Mouse (Mus musculus) kidney, postnatal 0 days (tissue): ENCODE measurements around the gene Rassf3. TPM values are rescaled to one million over a fixed set of nuclear protein-coding genes. Genes with fewer than 3 reads are reported as not detected.
A peak's percentile ranks its signal among the peaks of the same experiment; 100 is the strongest.

Source experiments
- ATAC-seq: fragments of 200-750 bp; cut with Nextera tagmentation; replicated peaks from 2 replicates; pipeline ENCODE4 v1.8.0; 2017; ENCODE audit warnings: low read depth, moderate number of reproducible peaks, moderate TSS enrichment, moderate library complexity; ENCODE audit not compliant: low FRiP score
- DNase-seq: peaks from one replicate; pipeline ENCODE4 v3.0.0-alpha.2; 2016; ENCODE audit warnings: low spot score
- H3K27ac ChIP-seq: fragments of 300-500 bp; sonication (generic); 2 replicates; pipeline ENCODE4 v1.5.1; 2014; ENCODE audit warnings: mild to moderate bottlenecking
- H3K27me3 ChIP-seq: fragments of 300-500 bp; sonication (generic); 2 replicates; pipeline ENCODE4 v1.6.1; 2014; ENCODE audit warnings: low read length, mixed read lengths; ENCODE audit not compliant: insufficient read depth
- H3K36me3 ChIP-seq: fragments of 300-500 bp; sonication (generic); 2 replicates; pipeline ENCODE4 v1.6.1; 2014; ENCODE audit warnings: low read length, mixed read lengths; ENCODE audit not compliant: insufficient read depth
- H3K4me1 ChIP-seq: fragments of 300-500 bp; sonication (generic); replicated peaks from 2 replicates; pipeline ENCODE4 v1.6.1; 2014; ENCODE audit warnings: antibody characterized with exemption, low read length, mixed read lengths; ENCODE audit not compliant: insufficient read depth
- H3K4me2 ChIP-seq: fragments of 300-500 bp; sonication (generic); 2 replicates; pipeline ENCODE4 v1.6.1; 2014; ENCODE audit warnings: mild to moderate bottlenecking, low read length, moderate library complexity, mixed read lengths
- H3K4me3 ChIP-seq: fragments of 300-500 bp; sonication (generic); replicated peaks from 2 replicates; pipeline ENCODE4 v1.5.1; 2014; ENCODE audit warnings: low read depth, low read length
- H3K9ac ChIP-seq: fragments of 300-500 bp; sonication (generic); 2 replicates; pipeline ENCODE4 v1.6.1; 2014; ENCODE audit warnings: low read depth, low read length
- H3K9me3 ChIP-seq: fragments of 300-500 bp; sonication (generic); replicated peaks from 2 replicates; pipeline ENCODE4 v1.6.1; 2016; ENCODE audit warnings: low read length, inconsistent platforms, mixed read lengths
- CTCF ChIP-seq: IDR thresholded peaks from 2 replicates; pipeline ENCODE4 v1.5.1; 2016; ENCODE audit warnings: antibody characterized with exemption, low read depth, mild to moderate bottlenecking, moderate library complexity
- WGBS: fragments of 180-500 bp; shearing (Covaris S2); extraction: QIAGEN DNeasy Blood & Tissue Kit; methylation state at CpG from one replicate; pipeline ENCODE4 v1.1.7; 2014; 5-methylcytosine and 5-hydroxymethylcytosine counted together
- polyA plus RNA-seq: library from polyadenylated mRNA; unstranded; fragments of >200 nt; fragmentation: Nextera tagmentation; extraction: Ambion mirVana; gene quantifications from 2 replicates; pipeline ENCODE4 v1.2.1, GENCODE M21; 2015

The Rassf3 gene
- polyA plus RNA-seq, 1 experiment from 2014 or later: 11.9 TPM

DNA sequence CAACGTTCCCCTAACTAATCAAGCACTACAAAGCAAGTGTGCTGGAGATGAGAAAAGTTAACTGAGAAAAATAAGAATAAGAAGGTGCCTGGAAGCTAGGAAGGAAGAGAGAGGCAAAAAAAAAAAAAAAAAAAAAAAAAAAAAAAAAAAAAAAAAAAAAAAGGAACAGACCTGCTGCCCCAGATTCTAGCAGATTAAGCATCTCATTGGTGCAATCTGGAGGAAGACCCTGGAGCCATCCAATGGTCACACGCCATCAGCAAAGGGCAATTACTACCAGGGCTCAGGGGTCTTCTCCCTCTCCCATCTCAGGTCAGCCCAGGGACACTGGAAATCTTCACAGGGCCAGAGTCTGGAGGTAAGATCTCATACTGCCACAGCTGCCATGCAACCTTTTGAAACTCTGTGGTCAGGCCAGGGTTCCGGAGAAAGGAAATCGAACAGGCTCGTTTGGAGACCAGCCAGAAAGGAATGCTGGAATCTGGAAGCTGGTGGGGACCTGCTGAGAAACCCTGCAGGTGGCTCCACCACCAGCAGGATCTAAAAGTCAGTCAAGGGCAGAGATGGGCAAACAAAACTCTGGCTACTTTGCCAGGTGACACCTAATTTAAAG, 49.6 kb downstream of the Rassf3 start:
- 20% methylated on average over 5 of the region's 5 CpGs for WGBS
- Histone ChIP-seq H3K4me2 (no peak overlapping the region), H3K9ac (no peak overlapping the region), H3K9me3 (no peaks in the 10 kb centered on the region), H3K27me3 (no peaks in the 10 kb centered on the region), H3K36me3 (no peaks in the 10 kb centered on the region), H3K4me1 (peaks cover 55% of the 10 kb centered on the region), H3K27ac (peak overlapping the region; percentile 70), H3K4me3 (no peak overlapping the region)
- DNase-seq: peak; percentile 63
- ATAC-seq: no peak
- TF ChIP-seq CTCF: no peak; the same call in 1 of the 2 replicates

DNA sequence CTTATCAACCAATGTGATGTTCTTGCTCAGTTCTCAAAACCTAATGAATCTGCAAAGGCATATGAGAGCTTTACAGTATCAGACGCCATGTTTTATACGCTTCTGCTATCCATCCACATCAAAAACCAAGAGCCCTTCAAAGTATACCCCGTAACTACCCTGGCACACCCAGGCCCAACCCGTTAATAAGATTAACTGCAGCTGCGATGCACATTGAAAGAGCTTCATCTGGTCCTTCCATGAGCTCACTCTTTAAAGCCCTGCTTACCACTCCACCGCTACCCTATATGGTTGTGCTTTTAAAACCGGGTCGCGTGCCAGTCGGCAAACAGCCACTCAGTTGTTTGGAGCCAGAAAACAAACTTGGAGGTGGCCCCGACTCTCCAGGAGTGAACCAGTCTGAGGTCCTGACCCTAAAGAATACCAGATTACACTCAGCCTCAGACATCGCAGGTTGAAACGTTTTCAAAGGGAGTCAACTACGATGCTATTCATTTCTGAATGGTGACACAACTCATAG, 50.6 kb downstream of the Rassf3 start:
- Histone ChIP-seq H3K4me2 (no peak overlapping the region), H3K36me3 (no peaks in the 10 kb centered on the region), H3K27me3 (no peaks in the 10 kb centered on the region), H3K4me1 (peaks cover 49% of the 10 kb centered on the region), H3K9me3 (no peaks in the 10 kb centered on the region), H3K9ac (no peak overlapping the region), H3K27ac (0 out of 2 replicates have a peak overlapping the region, but pooled peaks have one; percentile 42), H3K4me3 (no peak overlapping the region)
- no peak for TF ChIP-seq CTCF
- no peak for ATAC-seq
- WGBS: 68% methylated on average over 14 of the region's 14 CpGs
- no peak for DNase-seq

DNA sequence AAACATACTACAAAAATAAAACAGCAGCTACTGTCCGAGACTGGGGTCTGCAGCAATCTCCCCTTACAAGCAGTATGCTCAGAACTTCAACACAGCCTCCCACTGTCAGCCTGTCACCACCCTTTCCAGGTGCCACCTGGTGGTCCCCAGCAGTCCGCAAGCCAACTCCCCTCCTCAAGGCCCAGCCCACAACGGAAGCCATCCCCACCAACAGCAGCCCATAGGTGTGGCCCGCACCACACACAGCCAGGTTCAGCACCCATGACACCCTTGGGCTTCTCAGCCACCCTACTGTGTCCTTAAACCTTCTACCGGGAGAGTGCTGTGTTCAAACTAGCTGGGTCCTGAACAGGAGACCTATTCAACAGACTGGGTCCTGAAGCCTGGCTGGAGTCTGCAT, 51.1 kb downstream of the Rassf3 start:
- H3K36me3 ChIP-seq: no peaks in the 10 kb centered on the region
- DNase-seq (no peak), ATAC-seq (no peak)
- no peak for TF ChIP-seq CTCF
- no peak overlapping the region for H3K4me3 ChIP-seq
- H3K27ac ChIP-seq: no peak overlapping the region
- no peaks in the 10 kb centered on the region for H3K9me3 ChIP-seq
- peaks cover 49% of the 10 kb centered on the region for H3K4me1 ChIP-seq
- WGBS: 94% methylated on average over 5 of the region's 5 CpGs
- H3K4me2 ChIP-seq: no peak overlapping the region
- no peaks in the 10 kb centered on the region for H3K27me3 ChIP-seq
- no peak overlapping the region for H3K9ac ChIP-seq

DNA sequence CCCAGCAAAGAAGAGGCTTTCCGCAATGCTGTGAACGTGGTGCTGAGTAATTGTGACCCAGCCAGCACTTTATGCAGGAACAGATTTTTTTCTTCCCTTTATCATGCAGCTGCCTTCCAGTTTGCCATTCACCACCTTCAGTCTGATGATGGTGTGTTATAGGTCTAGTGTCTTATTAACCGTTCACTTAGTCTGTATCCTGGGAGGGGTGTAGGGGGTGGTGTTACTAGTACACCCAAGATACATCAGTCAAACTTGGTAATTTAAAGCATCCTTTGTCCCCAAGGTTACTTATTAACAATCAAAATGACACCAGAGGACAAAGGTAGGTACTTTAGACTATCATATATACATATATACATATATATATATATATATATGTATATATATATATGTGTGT, 51.7 kb downstream of the Rassf3 start:
- TF ChIP-seq CTCF: no peak
- Histone ChIP-seq H3K4me1 (peaks cover 49% of the 10 kb centered on the region), H3K27ac (no peak overlapping the region), H3K9ac (no peak overlapping the region), H3K27me3 (no peaks in the 10 kb centered on the region), H3K9me3 (no peaks in the 10 kb centered on the region), H3K36me3 (no peaks in the 10 kb centered on the region), H3K4me2 (no peak overlapping the region), H3K4me3 (no peak overlapping the region)
- WGBS: 71% methylated on average over 3 of the region's 3 CpGs
- ATAC-seq (no peak), DNase-seq (no peak)

DNA sequence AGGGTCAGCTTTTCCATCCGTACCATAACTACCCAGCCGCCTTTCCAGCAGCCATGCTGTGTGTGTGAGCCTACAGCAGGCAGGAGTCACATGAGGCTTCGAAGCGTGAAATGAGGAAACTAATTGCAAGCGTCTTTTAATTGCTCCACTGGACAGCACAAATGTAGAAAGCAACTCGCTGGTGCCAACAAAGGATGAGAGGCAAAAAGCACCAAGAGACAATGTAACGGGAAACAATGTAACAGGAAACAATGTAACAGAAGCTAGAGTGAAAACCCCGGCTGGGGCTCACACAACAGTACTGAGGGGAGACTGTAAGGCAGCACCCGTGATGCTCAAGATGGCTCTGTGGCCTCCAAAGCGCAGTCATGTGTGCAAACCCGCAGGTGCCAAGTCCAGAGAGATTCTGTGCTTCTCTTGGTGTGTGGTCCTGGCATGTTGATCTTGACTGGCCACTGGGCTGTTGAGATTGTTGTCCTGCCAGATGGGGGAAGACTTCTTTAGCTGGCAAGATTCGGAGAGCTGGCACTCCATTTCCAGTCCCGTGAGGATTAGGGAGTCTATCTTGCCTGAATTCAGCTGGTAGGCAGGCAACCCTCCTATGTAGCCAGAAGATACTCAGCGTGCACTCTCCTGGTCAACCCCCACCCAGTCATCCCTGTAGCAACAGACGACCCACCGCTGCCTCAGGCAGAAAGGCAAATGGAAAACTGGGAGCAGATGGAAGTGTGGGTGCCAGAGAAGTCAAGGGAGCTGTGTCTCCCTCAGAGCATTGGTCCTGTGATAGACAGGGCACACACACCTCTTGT, 52.4 kb downstream of the Rassf3 start:
- Histone ChIP-seq H3K36me3 (no peaks in the 10 kb centered on the region), H3K27me3 (no peaks in the 10 kb centered on the region), H3K4me3 (no peak overlapping the region), H3K4me2 (no peak overlapping the region; the same call in 1 of the 2 replicates), H3K9me3 (no peaks in the 10 kb centered on the region), H3K9ac (no peak overlapping the region), H3K4me1 (peaks cover 47% of the 10 kb centered on the region), H3K27ac (peak overlapping the region; percentile 39)
- 0 out of 2 replicates have a peak, but pooled peaks have one; percentile 2 for TF ChIP-seq CTCF
- no peak for ATAC-seq
- DNase-seq: no peak
- 48% methylated on average over 16 of the region's 16 CpGs for WGBS

DNA sequence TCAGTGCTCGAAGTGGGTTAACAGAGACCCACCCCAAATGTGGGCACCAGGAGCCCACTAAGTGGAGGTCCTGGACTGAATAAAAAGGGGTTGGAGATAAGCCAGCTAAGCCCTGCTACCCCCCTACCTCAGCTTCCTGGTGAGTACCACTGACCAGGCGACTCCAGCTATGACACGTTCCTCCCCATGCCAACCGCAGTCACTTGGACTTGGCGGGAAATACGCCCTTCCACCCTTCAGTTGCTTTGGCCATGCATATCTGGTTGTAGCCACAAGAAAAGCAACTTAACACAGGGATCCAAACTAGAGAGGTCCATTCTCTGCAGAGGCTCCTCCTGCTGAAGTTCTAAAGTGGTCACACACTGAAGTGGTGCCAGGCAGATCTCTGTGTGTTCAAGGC, 53.9 kb downstream of the Rassf3 start:
- H3K4me3 ChIP-seq: no peak overlapping the region
- H3K9me3 ChIP-seq: no peaks in the 10 kb centered on the region
- H3K36me3 ChIP-seq: no peaks in the 10 kb centered on the region
- H3K9ac ChIP-seq: no peak overlapping the region
- H3K4me1 ChIP-seq: peaks cover 40% of the 10 kb centered on the region
- no peaks in the 10 kb centered on the region for H3K27me3 ChIP-seq
- H3K4me2 ChIP-seq: no peak overlapping the region
- DNase-seq (no peak), ATAC-seq (no peak)
- 72% methylated on average over 6 of the region's 6 CpGs for WGBS
- no peak for TF ChIP-seq CTCF
- H3K27ac ChIP-seq: no peak overlapping the region
